Mouse (Mus musculus) kidney, postnatal 14 days (tissue): Measurements from ENCODE around the gene Bmyc.
"Not testable (repeated sequence)": the region's sequence is repeated elsewhere in the genome, so short reads cannot be mapped to it uniquely, and the experiment has no call there.

Experiments used
- DNase-seq: peaks from one replicate; pipeline ENCODE4 v3.0.0; 2022; ENCODE audit warnings: mixed read lengths

Gene Bmyc

GRCm38 (mm10) chr2:25706643-25707481 is at the start of gene Bmyc:
Gene Bmyc (plus strand): TSS chr2:25706739.
- DNase-seq: peak; percentile 81

- no peak for DNase-seq
Measured at GRCm38 (mm10) chr2:25657246-25657645, 49.3 kb upstream of the Bmyc start.

GRCm38 (mm10) chr2:25657652-25658051 is 48.9 kb upstream of the Bmyc start, which contains the start of gene Lcn5:
Gene Lcn5 (plus strand): TSS chr2:25657952.
- DNase-seq: no peak

- no peak for DNase-seq
Measured at GRCm38 (mm10) chr2:25660279-25660678, 46.3 kb upstream of the Bmyc start.

GRCm38 (mm10) chr2:25661245-25661970 is 45.1 kb upstream of the Bmyc start:
- DNase-seq: no peak

GRCm38 (mm10) chr2:25663511-25663910 is 43.0 kb upstream of the Bmyc start:
- DNase-seq: peak; percentile 50

GRCm38 (mm10) chr2:25664125-25664524 is 42.4 kb upstream of the Bmyc start:
- DNase-seq: no peak

GRCm38 (mm10) chr2:25666516-25666915 is 40.0 kb upstream of the Bmyc start:
- DNase-seq: no peak

- no peak for DNase-seq
Measured at GRCm38 (mm10) chr2:25676486-25676885, 30.1 kb upstream of the Bmyc start, which contains the start of gene Lcn6. Gene Lcn6 (plus strand): TSS chr2:25676786.

GRCm38 (mm10) chr2:25679559-25679958 is 27.0 kb upstream of the Bmyc start:
- no peak for DNase-seq

- no peak for DNase-seq
Measured at GRCm38 (mm10) chr2:25682426-25682825, 24.1 kb upstream of the Bmyc start, which contains the start of gene Lcn10. Gene Lcn10 (plus strand): TSS chr2:25682726.

- no peak for DNase-seq
Measured at GRCm38 (mm10) chr2:25686941-25687340, 19.6 kb upstream of the Bmyc start.

- peak; percentile 42 for DNase-seq
Measured at GRCm38 (mm10) chr2:25694605-25695004, 11.9 kb upstream of the Bmyc start.

- no peak for DNase-seq
Measured at GRCm38 (mm10) chr2:25696951-25697350, 9.6 kb upstream of the Bmyc start.

- DNase-seq: no peak
Measured at GRCm38 (mm10) chr2:25698696-25699095, 7.8 kb upstream of the Bmyc start.

GRCm38 (mm10) chr2:25699743-25700142 is 6.8 kb upstream of the Bmyc start, which contains the start of gene Obp2a:
Gene Obp2a (plus strand): TSS chr2:25700043.
- not testable (repeated sequence) for DNase-seq

- no peak for DNase-seq
Measured at GRCm38 (mm10) chr2:25701001-25701400, 5.5 kb upstream of the Bmyc start.

GRCm38 (mm10) chr2:25703706-25704105 is 2.8 kb upstream of the Bmyc start:
- no peak for DNase-seq

GRCm38 (mm10) chr2:25708121-25708520 is 1.6 kb downstream of the Bmyc start:
- peak; percentile 32 for DNase-seq

- not testable (repeated sequence) for DNase-seq
Measured at GRCm38 (mm10) chr2:25709056-25709455, 2.5 kb downstream of the Bmyc start.

GRCm38 (mm10) chr2:25709791-25710190 is 3.3 kb downstream of the Bmyc start:
- not testable (repeated sequence) for DNase-seq

GRCm38 (mm10) chr2:25711641-25712040 is 5.1 kb downstream of the Bmyc start:
- DNase-seq: not testable (repeated sequence)

GRCm38 (mm10) chr2:25717222-25717621 is 10.7 kb downstream of the Bmyc start:
- no peak for DNase-seq
